Mouse (Mus musculus): Measurements from ENCODE around the gene Chid1.

DNA sequence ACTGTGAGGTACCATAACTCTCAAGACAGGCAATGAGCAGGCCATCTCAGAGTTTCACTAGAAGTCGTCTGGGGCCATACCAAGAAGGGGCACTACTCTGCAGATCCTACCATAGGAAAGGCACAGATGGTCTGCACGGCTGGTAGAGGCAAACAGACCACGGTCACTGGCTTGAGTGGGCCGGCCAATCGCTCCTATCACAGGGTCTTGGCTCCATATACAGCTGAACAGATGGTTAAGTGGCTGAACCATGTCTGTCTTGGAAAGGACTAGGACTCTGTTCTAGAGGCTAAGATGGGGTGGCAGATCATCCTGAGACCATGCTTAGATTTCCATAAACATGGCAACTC, 37.1 kb downstream of the Chid1 start:
- TF ChIP-seq CTCF (IDR thresholded peaks at IDR 0.05; ENCODE audit: borderline replicate concordance, insufficient read depth, low read length) (no peak), POLR2A (IDR thresholded peaks at IDR 0.05; ENCODE audit: low read depth, low read length) (no peak)

All from embryonic fibroblast, embryonic 13.5 days (primary cell).